Mouse (Mus musculus): Measurements from ENCODE around the gene Thumpd3. TPM values are rescaled to one million over a fixed set of nuclear protein-coding genes. Genes with fewer than 3 reads are reported as not detected.
A peak's percentile ranks its signal among the peaks of the same experiment; 100 is the strongest.

Gene Thumpd3
- 50.0 and 50.4 TPM in 2 replicates for total RNA-seq (2015)
- total RNA-seq (2017), result 40.8 and 48.5 TPM in 2 replicates

DNA sequence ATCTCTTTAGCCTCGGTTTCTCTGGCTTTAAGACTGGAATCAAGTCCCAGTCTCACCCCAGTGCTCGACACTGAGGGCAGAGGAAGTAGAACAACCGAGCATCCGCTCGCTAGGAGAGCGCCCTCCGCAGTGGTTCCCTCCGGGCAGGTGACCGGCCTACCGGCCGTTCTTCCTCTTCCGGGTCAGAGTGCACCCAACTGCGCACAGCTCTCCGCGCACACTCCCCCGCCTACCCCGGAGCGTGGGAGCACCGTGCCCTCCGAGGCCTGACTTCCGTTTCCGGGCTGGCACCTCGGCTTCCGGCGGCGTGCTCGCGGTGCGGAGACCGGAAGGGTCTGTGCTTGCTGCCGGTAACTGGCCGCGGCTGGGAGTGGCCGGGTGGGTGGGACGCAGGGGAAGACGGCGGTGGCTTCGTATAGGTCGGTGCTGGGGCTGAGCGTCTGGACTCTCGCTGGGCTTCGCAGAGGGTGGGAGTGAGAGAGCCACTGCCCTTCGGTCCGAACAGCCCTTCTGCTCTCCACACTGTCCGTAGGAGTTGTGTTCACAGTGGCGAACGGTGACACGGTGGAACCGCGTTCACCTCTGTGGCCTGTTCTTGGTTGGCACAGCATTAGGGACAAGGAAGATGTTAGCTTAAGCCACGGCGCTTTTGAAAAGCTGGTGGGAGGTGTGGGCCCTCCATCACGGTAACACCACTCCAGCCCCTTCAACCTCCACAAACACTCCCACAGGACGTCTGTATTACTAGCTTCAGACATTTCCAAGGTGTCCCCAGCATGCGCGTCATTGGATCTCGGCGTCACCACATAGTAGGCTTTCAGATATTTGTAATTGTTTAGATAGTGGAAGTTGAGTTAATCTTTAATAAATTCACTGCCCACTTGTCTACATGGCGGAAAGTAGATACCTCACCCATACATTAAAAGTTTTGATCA is at the start of gene Thumpd3:
Gene Thumpd3, plus strand, starts transcription at position 185 of the 935 bp plus-strand sequence.
- peak; percentile 96 for ATAC-seq (ENCODE audit: poor library complexity, severe bottlenecking)

- ATAC-seq (ENCODE audit: poor library complexity, severe bottlenecking), result no peak
Measured at GRCm38 (mm10) chr6:112999199-112999598, 46.8 kb upstream of the Thumpd3 start.

GRCm38 (mm10) chr6:113000666-113001287 is 45.2 kb upstream of the Thumpd3 start:
- ATAC-seq (ENCODE audit: poor library complexity, severe bottlenecking), result peak; percentile 97

- no peak for ATAC-seq (ENCODE audit: poor library complexity, severe bottlenecking)
Measured at GRCm38 (mm10) chr6:113001719-113002118, 44.3 kb upstream of the Thumpd3 start.

- no peak for ATAC-seq (ENCODE audit: poor library complexity, severe bottlenecking)
Measured at GRCm38 (mm10) chr6:113003313-113004111, 42.5 kb upstream of the Thumpd3 start.

DNA sequence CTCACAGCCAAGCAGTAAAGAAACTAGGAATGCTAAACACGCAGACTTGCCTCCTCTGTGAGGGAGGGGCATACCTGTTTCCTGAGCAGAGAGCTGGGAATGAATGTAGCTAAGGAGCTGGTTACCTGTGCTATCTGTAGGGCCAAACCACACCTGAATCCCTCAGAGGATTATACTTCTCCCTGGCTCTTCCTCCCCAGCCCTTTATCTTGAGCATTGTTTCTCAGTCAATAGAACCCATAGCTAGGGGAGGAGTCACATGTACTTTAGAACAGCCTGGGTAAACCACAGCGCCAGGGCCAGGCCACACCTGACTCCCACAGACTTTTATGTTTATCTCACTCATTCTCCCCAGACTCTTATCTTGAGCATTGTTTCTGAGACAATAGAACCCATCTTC is 39.2 kb upstream of the Thumpd3 start:
- ATAC-seq (ENCODE audit: poor library complexity, severe bottlenecking), result no peak

- ATAC-seq (ENCODE audit: poor library complexity, severe bottlenecking), result no peak
Measured at GRCm38 (mm10) chr6:113011886-113012285, 34.1 kb upstream of the Thumpd3 start.

- no peak for ATAC-seq (ENCODE audit: poor library complexity, severe bottlenecking)
Measured at GRCm38 (mm10) chr6:113012495-113012941, 33.5 kb upstream of the Thumpd3 start.

DNA sequence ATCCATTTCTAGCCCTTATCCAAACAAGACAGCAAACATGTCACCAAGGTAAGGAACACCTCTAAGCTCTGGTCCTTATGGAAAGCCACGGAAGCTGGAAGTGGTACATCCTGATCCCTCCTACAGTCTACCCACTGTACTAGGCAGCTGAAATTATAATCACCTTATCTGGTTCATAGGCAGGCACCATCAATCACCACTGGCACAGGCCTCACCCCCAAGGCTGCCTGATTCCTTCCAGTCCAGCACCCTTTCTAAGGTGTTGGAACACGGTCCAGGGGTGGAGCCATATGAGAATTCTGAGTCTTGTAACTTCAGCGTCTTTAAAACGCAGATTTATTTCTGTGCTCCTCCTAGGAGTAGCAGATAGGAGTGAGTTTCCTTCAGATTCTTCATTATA is 32.5 kb upstream of the Thumpd3 start:
- no peak for ATAC-seq (ENCODE audit: poor library complexity, severe bottlenecking)

DNA sequence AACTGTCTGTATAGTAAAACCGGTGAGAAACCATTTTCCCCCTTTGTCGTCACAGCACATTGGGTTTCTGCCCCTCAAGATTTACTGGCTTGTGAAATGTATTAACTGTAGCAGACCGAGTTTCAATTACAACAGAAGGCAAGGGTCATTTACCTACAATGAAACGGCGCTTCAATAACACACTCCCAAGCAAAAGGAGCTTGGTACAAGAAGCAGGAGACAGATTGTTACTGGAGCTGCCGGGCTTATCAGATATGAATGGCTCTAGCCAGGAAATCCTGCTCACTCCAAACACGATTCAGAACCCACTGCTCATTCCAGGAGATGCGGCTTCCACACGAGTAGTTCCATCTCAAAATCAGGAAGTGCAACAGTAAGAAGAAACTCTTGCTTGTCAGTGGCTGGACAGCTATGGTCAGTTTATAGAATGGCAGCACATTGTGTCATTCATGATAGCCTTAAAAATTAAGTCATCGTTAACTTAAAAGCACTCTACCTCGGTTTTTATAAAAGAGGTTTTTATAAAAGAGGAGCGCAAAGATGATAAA is 28.5 kb upstream of the Thumpd3 start:
- ATAC-seq (ENCODE audit: poor library complexity, severe bottlenecking), result peak; percentile 33; the same call in 1 of the 2 replicates

- ATAC-seq (ENCODE audit: poor library complexity, severe bottlenecking), result no peak
Measured at GRCm38 (mm10) chr6:113018139-113018538, 27.9 kb upstream of the Thumpd3 start.

GRCm38 (mm10) chr6:113024866-113025265 is 21.2 kb upstream of the Thumpd3 start:
- no peak for ATAC-seq (ENCODE audit: poor library complexity, severe bottlenecking)

DNA sequence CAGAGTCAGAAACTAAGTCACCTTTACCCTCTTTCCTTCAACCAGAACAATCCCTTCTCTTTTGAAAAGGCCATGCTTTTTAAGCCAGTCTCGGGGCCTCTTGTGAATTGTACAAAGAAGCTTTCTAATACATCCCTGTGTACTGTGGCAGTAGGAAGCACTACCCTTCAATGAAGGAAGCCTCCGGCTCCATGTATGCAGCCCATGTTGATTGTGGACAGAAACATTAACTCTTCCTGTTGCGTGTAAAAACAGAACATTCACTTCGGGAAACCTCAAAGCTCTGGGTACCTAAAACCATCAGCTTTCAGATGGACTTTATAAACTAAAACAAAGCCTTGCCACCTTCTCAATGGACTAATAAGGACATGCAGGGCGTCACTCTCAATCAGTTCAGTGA is 20.3 kb upstream of the Thumpd3 start:
- no peak for ATAC-seq (ENCODE audit: poor library complexity, severe bottlenecking)

GRCm38 (mm10) chr6:113027446-113027845 is 18.6 kb upstream of the Thumpd3 start:
- no peak for ATAC-seq (ENCODE audit: poor library complexity, severe bottlenecking)

DNA sequence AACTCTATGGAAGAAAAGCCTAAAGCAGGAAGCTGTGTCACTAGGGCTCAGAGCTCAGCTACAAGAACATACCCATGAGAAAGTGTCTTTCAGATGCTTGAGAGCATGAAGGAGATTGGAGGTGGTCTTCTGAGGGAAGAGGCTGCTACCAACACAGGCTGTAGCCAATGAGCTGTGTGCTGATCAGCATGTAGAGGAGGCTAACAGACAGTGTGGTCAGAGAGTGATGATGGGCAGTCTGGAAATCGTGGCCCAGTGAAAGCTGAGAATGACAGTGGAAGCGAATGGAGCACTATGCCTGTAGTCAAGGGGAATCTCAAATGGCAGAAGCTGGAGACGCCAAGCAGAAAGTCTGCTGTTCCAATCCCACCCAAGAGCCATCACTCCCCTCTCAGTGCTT is 17.0 kb upstream of the Thumpd3 start:
- no peak for ATAC-seq (ENCODE audit: poor library complexity, severe bottlenecking)

DNA sequence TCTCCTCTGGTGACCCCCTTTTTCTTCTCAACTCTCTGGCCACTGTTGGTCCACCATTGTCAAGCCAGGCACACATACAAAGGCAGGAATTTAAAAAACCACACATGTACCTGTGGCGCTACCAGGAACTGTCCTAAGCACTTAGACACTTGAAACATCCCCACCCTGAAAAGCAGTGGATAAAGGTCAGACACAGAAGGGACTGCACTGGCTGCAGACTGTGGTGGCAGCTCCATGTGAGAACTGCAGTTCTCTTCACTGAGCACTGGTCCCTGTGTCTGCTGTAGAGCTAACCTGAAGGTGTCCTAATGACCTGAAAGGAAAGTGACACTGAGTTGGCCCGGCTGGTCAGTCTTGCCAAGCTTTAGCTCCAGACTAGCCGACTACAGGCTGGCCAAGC is 15.5 kb upstream of the Thumpd3 start:
- ATAC-seq (ENCODE audit: poor library complexity, severe bottlenecking), result no peak

DNA sequence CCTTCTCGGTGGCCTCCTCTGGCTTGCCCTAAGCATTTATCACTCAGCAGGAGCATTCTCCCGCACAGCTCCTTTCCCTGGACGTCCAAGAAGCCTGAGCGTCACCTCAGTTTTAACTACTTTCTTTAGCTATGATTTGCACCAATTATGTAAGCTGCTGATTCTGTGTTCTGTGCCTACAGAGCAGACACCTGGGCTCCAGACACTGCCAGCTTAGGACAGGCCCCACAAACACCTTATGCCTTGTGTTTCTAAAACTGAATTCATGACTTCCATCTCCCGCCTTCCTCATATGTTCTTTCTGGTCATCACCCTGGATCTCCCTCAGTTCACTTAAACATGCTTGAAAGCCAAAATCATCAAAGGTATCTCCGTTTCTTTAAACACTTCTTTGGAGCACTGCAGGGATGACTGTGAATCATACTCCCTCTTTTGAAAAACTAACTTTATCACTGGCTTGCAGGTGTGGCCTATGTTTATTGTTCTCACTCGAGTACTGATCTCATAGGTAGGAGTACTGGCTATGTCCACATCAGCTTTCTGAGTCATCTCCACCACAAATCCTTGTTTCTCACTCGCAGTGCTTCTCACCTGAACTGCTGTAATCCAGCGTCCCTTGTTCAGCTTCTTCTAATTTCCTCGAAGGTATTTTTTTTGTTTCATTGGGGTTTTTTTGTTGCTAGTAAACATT is 14.9 kb upstream of the Thumpd3 start:
- ATAC-seq (ENCODE audit: poor library complexity, severe bottlenecking), result no peak

DNA sequence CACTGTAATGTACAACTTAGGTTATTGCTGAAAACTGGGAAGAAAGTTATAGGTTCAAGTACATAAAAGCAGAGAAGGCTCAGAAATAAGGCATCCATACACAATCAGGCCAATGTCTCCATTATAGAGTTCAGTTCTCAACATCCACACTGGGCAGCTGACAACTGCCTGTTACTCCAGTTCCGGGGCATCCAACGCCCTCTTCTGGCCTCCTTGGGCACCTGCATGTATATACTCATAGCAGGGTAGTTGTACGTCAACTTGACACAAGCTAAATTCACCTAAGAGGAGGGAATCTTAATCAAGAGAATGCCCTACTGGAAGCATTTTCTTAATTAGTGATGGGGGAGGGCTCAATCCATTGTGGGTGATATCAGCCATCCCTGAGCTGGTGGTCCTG is 13.9 kb upstream of the Thumpd3 start:
- no peak for ATAC-seq (ENCODE audit: poor library complexity, severe bottlenecking)

DNA sequence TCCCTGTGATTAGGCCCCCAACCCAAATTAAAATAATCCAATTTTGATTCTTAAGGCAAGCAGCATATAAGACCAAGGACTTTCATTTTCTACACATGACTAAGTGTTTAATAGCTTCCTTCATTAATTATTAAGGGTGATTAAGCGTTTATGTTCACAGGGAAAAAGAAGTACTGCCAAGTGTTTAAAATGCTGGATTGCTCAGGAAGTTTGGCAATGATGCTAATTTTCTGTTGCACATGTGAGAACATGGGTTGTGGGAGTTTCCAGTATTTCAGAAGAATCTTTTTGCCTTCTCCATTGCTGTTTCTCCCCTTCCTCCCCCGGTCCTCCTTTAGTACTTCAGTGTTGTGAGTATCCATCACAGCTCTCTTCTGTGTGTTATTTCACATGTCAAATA is 12.8 kb upstream of the Thumpd3 start:
- no peak for ATAC-seq (ENCODE audit: poor library complexity, severe bottlenecking)

- no peak for ATAC-seq (ENCODE audit: poor library complexity, severe bottlenecking)
Measured at GRCm38 (mm10) chr6:113034466-113034865, 11.6 kb upstream of the Thumpd3 start.
